Mouse (Mus musculus): ENCODE data around the gene Rbfox2.

DNA sequence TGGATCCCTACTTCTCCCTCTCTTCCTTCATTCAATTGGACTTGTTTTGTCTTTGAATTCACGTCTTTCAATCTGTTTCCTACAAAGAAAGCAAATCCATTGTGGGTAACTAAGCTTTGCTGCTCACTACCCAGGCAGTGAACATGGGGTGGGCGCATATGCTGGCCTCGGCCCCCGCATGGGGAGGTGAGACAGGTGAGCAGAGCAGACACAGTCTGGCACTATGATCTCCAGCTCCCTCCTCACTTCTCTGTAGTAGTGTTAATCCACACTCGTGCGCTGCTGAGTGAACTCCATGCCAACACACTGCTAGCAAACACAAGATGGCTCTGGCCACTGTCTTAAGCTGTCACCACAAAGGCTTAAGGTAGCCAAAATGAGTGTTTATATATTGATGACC is 209.4 kb downstream of the Rbfox2 start:
- no peak for TF ChIP-seq MAX (IDR thresholded peaks at IDR 0.05; ENCODE audit: low read length)
- TF ChIP-seq ZMIZ1 (IDR thresholded peaks at IDR 0.05; ENCODE audit: low read depth, low read length) = no peak
- no peak for TF ChIP-seq SIN3A (IDR thresholded peaks at IDR 0.05; ENCODE audit: low read length)
